Mouse (Mus musculus): Measurements from ENCODE around the gene Ltbp2. TPM values are rescaled to one million over a fixed set of nuclear protein-coding genes. Genes with fewer than 3 reads are reported as not detected.

The Ltbp2 gene
- polyA plus RNA-seq, 1 experiment from 2014 or later = 1.0 TPM

GRCm38 (mm10) chr12:84762532-84762931 is 113.8 kb downstream of the Ltbp2 start:
- Histone ChIP-seq H3K4me3 (ENCODE audit: low read depth, low read length) (no peak overlapping the region), H3K4me2 (ENCODE audit: low read length) (no peak overlapping the region), H3K36me3 (ENCODE audit: control insufficient read depth, insufficient read depth, low read length) (peaks cover 51% of the 10 kb centered on the region), H3K9ac (ENCODE audit: low read length) (no peak overlapping the region), H3K4me1 (replicated peaks; ENCODE audit: control insufficient read depth, insufficient read depth, low read length) (0 out of 2 replicates have a peak, but pooled peaks cover 7% of the 10 kb centered on the region), H3K9me3 (ENCODE audit: control insufficient read depth, low read length) (no peaks in the 10 kb centered on the region), H3K27ac (ENCODE audit: low read depth) (no peak overlapping the region), H3K27me3 (replicated peaks; ENCODE audit: control insufficient read depth, insufficient read depth, low read length) (no peaks in the 10 kb centered on the region)
- DNase-seq (ENCODE audit: low spot score) = no peak
- WGBS = 84% methylated on average over 5 of the region's 5 CpGs
- ATAC-seq (replicated peaks; ENCODE audit: low FRiP score, low TSS enrichment, low read depth) = no peak

- DNase-seq (ENCODE audit: low spot score) (no peak), ATAC-seq (replicated peaks; ENCODE audit: low FRiP score, low TSS enrichment, low read depth) (no peak)
- Histone ChIP-seq H3K9ac (ENCODE audit: low read length) (no peak overlapping the region), H3K4me2 (ENCODE audit: low read length) (no peak overlapping the region), H3K9me3 (ENCODE audit: control insufficient read depth, low read length) (no peaks in the 10 kb centered on the region), H3K27ac (ENCODE audit: low read depth) (no peak overlapping the region), H3K27me3 (replicated peaks; ENCODE audit: control insufficient read depth, insufficient read depth, low read length) (no peaks in the 10 kb centered on the region), H3K4me3 (ENCODE audit: low read depth, low read length) (no peak overlapping the region), H3K4me1 (replicated peaks; ENCODE audit: control insufficient read depth, insufficient read depth, low read length) (no peaks in the 10 kb centered on the region), H3K36me3 (ENCODE audit: control insufficient read depth, insufficient read depth, low read length) (peaks cover 61% of the 10 kb centered on the region)
- 82% methylated on average over 2 of the region's 2 CpGs for WGBS
These were observed 117.3 kb downstream of the Ltbp2 start for GRCm38 (mm10) chr12:84759063-84759462.

- H3K36me3 ChIP-seq (ENCODE audit: control insufficient read depth, insufficient read depth, low read length) = peaks cover 42% of the 10 kb centered on the region
- no peak for ATAC-seq (replicated peaks; ENCODE audit: low FRiP score, low TSS enrichment, low read depth)
These were observed 120.3 kb downstream of the Ltbp2 start for GRCm38 (mm10) chr12:84756016-84756415.

GRCm38 (mm10) chr12:84755008-84755695 is 121.2 kb downstream of the Ltbp2 start:
- no peak overlapping the region for H3K4me2 ChIP-seq (ENCODE audit: low read length)
- DNase-seq (ENCODE audit: low spot score) = peak; percentile 87
- no peak for ATAC-seq (replicated peaks; ENCODE audit: low FRiP score, low TSS enrichment, low read depth)
- no peak overlapping the region for H3K27ac ChIP-seq (ENCODE audit: low read depth)
- H3K4me3 ChIP-seq (ENCODE audit: low read depth, low read length) = no peak overlapping the region
- H3K36me3 ChIP-seq (ENCODE audit: control insufficient read depth, insufficient read depth, low read length) = peaks cover 36% of the 10 kb centered on the region
- H3K27me3 ChIP-seq (replicated peaks; ENCODE audit: control insufficient read depth, insufficient read depth, low read length) = no peaks in the 10 kb centered on the region
- no peaks in the 10 kb centered on the region for H3K4me1 ChIP-seq (replicated peaks; ENCODE audit: control insufficient read depth, insufficient read depth, low read length)
- H3K9me3 ChIP-seq (ENCODE audit: control insufficient read depth, low read length) = no peaks in the 10 kb centered on the region
- H3K9ac ChIP-seq (ENCODE audit: low read length) = no peak overlapping the region
- 72% methylated on average over 16 of the region's 16 CpGs for WGBS

More at GRCm38 (mm10) chr12:84756016-84756415, 120.3 kb downstream of the Ltbp2 start:
- 94% methylated on average over 10 of the region's 10 CpGs for WGBS
- no peak overlapping the region for H3K4me2 ChIP-seq (ENCODE audit: low read length)
- no peak for DNase-seq (ENCODE audit: low spot score)
- no peaks in the 10 kb centered on the region for H3K4me1 ChIP-seq (replicated peaks; ENCODE audit: control insufficient read depth, insufficient read depth, low read length)
- no peak overlapping the region for H3K4me3 ChIP-seq (ENCODE audit: low read depth, low read length)
- no peaks in the 10 kb centered on the region for H3K27me3 ChIP-seq (replicated peaks; ENCODE audit: control insufficient read depth, insufficient read depth, low read length)
- no peak overlapping the region for H3K27ac ChIP-seq (ENCODE audit: low read depth)
- H3K9ac ChIP-seq (ENCODE audit: low read length) = no peak overlapping the region
- no peaks in the 10 kb centered on the region for H3K9me3 ChIP-seq (ENCODE audit: control insufficient read depth, low read length)

GRCm38 (mm10) chr12:84752131-84752977 is 124.0 kb downstream of the Ltbp2 start:
- 44% methylated on average over 14 of the region's 14 CpGs for WGBS
- H3K4me1 ChIP-seq (replicated peaks; ENCODE audit: control insufficient read depth, insufficient read depth, low read length) = no peaks in the 10 kb centered on the region
- H3K36me3 ChIP-seq (ENCODE audit: control insufficient read depth, insufficient read depth, low read length) = peaks cover 20% of the 10 kb centered on the region
- no peak for ATAC-seq (replicated peaks; ENCODE audit: low FRiP score, low TSS enrichment, low read depth)
- H3K27ac ChIP-seq (ENCODE audit: low read depth) = no peak overlapping the region
- no peak for DNase-seq (ENCODE audit: low spot score)
- H3K9ac ChIP-seq (ENCODE audit: low read length) = no peak overlapping the region
- no peaks in the 10 kb centered on the region for H3K9me3 ChIP-seq (ENCODE audit: control insufficient read depth, low read length)
- no peaks in the 10 kb centered on the region for H3K27me3 ChIP-seq (replicated peaks; ENCODE audit: control insufficient read depth, insufficient read depth, low read length)
- no peak overlapping the region for H3K4me2 ChIP-seq (ENCODE audit: low read length)
- no peak overlapping the region for H3K4me3 ChIP-seq (ENCODE audit: low read depth, low read length)

GRCm38 (mm10) chr12:84750661-84751060 is 125.7 kb downstream of the Ltbp2 start:
- no peak overlapping the region for H3K27ac ChIP-seq (ENCODE audit: low read depth)
- no peaks in the 10 kb centered on the region for H3K9me3 ChIP-seq (ENCODE audit: control insufficient read depth, low read length)
- no peaks in the 10 kb centered on the region for H3K4me1 ChIP-seq (replicated peaks; ENCODE audit: control insufficient read depth, insufficient read depth, low read length)
- H3K4me2 ChIP-seq (ENCODE audit: low read length) = no peak overlapping the region
- no peak for DNase-seq (ENCODE audit: low spot score)
- 51% methylated on average over 14 of the region's 14 CpGs for whole genome bisulfite sequencing
- H3K27me3 ChIP-seq (replicated peaks; ENCODE audit: control insufficient read depth, insufficient read depth, low read length) = no peaks in the 10 kb centered on the region
- no peak overlapping the region for H3K9ac ChIP-seq (ENCODE audit: low read length)
- no peak for ATAC-seq (replicated peaks; ENCODE audit: low FRiP score, low TSS enrichment, low read depth)
- no peak overlapping the region for H3K4me3 ChIP-seq (ENCODE audit: low read depth, low read length)
- peaks cover 3% of the 10 kb centered on the region for H3K36me3 ChIP-seq (ENCODE audit: control insufficient read depth, insufficient read depth, low read length)

GRCm38 (mm10) chr12:84748134-84748533 is 128.2 kb downstream of the Ltbp2 start:
- H3K9me3 ChIP-seq (ENCODE audit: control insufficient read depth, low read length) = no peaks in the 10 kb centered on the region
- H3K36me3 ChIP-seq (ENCODE audit: control insufficient read depth, insufficient read depth, low read length) = no peaks in the 10 kb centered on the region
- H3K27me3 ChIP-seq (replicated peaks; ENCODE audit: control insufficient read depth, insufficient read depth, low read length) = no peaks in the 10 kb centered on the region
- no peak for DNase-seq (ENCODE audit: low spot score)
- no peak for ATAC-seq (replicated peaks; ENCODE audit: low FRiP score, low TSS enrichment, low read depth)
- H3K4me3 ChIP-seq (ENCODE audit: low read depth, low read length) = no peak overlapping the region
- no peak overlapping the region for H3K27ac ChIP-seq (ENCODE audit: low read depth)
- no peaks in the 10 kb centered on the region for H3K4me1 ChIP-seq (replicated peaks; ENCODE audit: control insufficient read depth, insufficient read depth, low read length)
- H3K4me2 ChIP-seq (ENCODE audit: low read length) = no peak overlapping the region
- 69% methylated on average over 3 of the region's 3 CpGs for WGBS
- no peak overlapping the region for H3K9ac ChIP-seq (ENCODE audit: low read length)

- ATAC-seq (replicated peaks; ENCODE audit: low FRiP score, low TSS enrichment, low read depth) (no peak), DNase-seq (ENCODE audit: low spot score) (no peak)
- Histone ChIP-seq H3K27me3 (replicated peaks; ENCODE audit: control insufficient read depth, insufficient read depth, low read length) (no peaks in the 10 kb centered on the region), H3K9ac (ENCODE audit: low read length) (no peak overlapping the region), H3K36me3 (ENCODE audit: control insufficient read depth, insufficient read depth, low read length) (no peaks in the 10 kb centered on the region), H3K9me3 (ENCODE audit: control insufficient read depth, low read length) (no peaks in the 10 kb centered on the region), H3K4me3 (ENCODE audit: low read depth, low read length) (no peak overlapping the region), H3K27ac (ENCODE audit: low read depth) (no peak overlapping the region), H3K4me2 (ENCODE audit: low read length) (no peak overlapping the region), H3K4me1 (replicated peaks; ENCODE audit: control insufficient read depth, insufficient read depth, low read length) (no peaks in the 10 kb centered on the region)
- WGBS = 58% methylated on average over 4 of the region's 4 CpGs
These were observed 130.6 kb downstream of the Ltbp2 start for GRCm38 (mm10) chr12:84745700-84746099.
